Mouse (Mus musculus) embryonic facial prominence, embryonic 13.5 days (tissue): ENCODE measurements around the gene Simc1. TPM values are rescaled to one million over a fixed set of nuclear protein-coding genes. Genes with fewer than 3 reads are reported as not detected.

ENCODE experiments used
- ATAC-seq: fragments of 200-750 bp; cut with Nextera tagmentation; 2 replicates; pipeline ENCODE4 v1.8.0; 2017; ENCODE audit warnings: low read depth; ENCODE audit not compliant: insufficient number of reproducible peaks, insufficient read depth, low FRiP score, low TSS enrichment
- H3K27ac ChIP-seq: fragments of 300-500 bp; sonication (generic); 2 replicates; pipeline ENCODE4 v1.5.1; 2015; ENCODE audit warnings: moderate library complexity, mild to moderate bottlenecking, inconsistent platforms
- H3K27me3 ChIP-seq: fragments of 300-500 bp; sonication (generic); 2 replicates; pipeline ENCODE4 v1.6.1; 2015; ENCODE audit warnings: mild to moderate bottlenecking, inconsistent platforms
- H3K36me3 ChIP-seq: fragments of 300-500 bp; sonication (generic); 2 replicates; pipeline ENCODE4 v1.6.1; 2015; ENCODE audit warnings: mild to moderate bottlenecking, inconsistent platforms
- H3K4me1 ChIP-seq: fragments of 300-500 bp; sonication (generic); 2 replicates; pipeline ENCODE4 v1.6.1; 2015; ENCODE audit warnings: inconsistent platforms
- H3K4me2 ChIP-seq: fragments of 300-500 bp; sonication (generic); 2 replicates; pipeline ENCODE4 v1.6.1; 2015; ENCODE audit warnings: moderate library complexity, mild to moderate bottlenecking, inconsistent platforms
- H3K4me3 ChIP-seq: fragments of 300-500 bp; sonication (generic); 2 replicates; pipeline ENCODE4 v1.5.1; 2015; ENCODE audit warnings: mild to moderate bottlenecking, inconsistent platforms
- H3K9ac ChIP-seq: fragments of 300-500 bp; sonication (generic); 2 replicates; pipeline ENCODE4 v1.6.1; 2015; ENCODE audit warnings: mild to moderate bottlenecking, inconsistent platforms
- H3K9me3 ChIP-seq: fragments of 300-500 bp; sonication (generic); 2 replicates; pipeline ENCODE4 v1.6.1; 2016; ENCODE audit warnings: inconsistent platforms
- WGBS: fragments of 180-500 bp; shearing (Covaris S2); methylation state at CpG from one replicate; pipeline ENCODE4 v1.1.7; 2015; ENCODE audit warnings: mixed read lengths; 5-methylcytosine and 5-hydroxymethylcytosine counted together
- microRNA-seq: library from miRNA; unstranded; fragments of <30 nt; microRNA quantifications from one replicate; pipeline ENCODE4, GENCODE M21; 2016
- polyA plus RNA-seq: library from polyadenylated mRNA; unstranded; fragments of >200 nt; fragmentation: Nextera tagmentation; extraction: Ambion mirVana; gene quantifications from 2 replicates; pipeline ENCODE4 v1.2.1, GENCODE M21; 2015

The Simc1 gene
- polyA plus RNA-seq, 1 experiment from 2014 or later, result 17.2 TPM

DNA sequence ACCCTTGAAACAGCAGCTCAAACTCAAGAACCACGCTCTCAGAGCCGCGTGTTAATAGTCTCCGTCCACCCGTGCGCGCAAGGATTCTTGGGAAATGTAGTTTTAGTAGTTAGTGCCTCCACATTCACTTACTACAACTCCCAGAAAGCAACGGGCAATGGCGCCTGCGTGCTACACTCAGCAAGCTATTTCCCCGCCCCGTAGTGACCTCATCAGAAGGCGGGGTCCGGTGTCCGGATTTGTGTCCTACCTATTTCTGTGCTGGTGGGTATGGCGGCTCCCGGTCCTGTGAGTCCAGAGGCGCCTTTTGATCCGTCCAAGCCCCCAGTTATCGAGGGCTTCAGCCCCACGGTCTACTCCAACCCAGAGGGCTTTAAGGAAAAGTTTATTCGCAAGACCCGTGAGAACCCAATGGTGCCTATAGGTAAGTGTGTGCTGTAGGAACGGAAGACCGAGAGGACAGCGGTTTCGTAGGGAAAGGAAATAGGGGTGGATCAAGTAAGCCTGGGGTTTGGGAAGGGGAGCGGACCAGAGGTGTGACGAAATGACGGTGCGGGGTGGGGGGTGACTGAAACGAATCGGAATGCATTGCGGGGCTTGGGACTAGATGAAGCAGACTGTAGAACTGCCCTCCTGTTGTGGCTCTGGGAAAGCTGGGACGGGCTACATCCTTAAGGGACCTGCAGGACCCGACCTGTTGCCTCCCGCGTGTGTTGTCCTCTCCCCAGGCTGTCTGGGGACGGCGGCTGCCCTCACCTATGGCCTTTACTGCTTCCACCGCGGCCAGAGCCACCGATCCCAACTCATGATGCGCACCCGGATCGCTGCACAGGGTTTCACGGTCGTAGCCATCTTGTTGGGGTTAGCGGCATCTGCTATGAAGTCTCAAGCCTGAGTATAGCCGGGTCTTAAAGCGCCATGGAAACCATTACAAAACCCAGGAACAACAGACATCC is 86.7 kb downstream of the Simc1 start, which contains the start of the genes Nop16 and Higd2a:
Nop16 (minus strand) TSS at position 95 of the 956 bp plus-strand sequence.
Higd2a (plus strand) TSS at position 212 of the 956 bp plus-strand sequence.
- peaks cover 44% of the 10 kb centered on the region for H3K36me3 ChIP-seq
- peak within 1 kb of the TSS; percentile 76 for H3K4me2 ChIP-seq
- ATAC-seq, result peak; percentile 93
- WGBS, result under 1% methylated on average over 51 of the region's 51 CpGs
- H3K9ac ChIP-seq, result peak within 1 kb of the TSS; percentile 93
- no peaks in the 10 kb centered on the region for H3K9me3 ChIP-seq
- no peaks in the 10 kb centered on the region for H3K27me3 ChIP-seq
- peaks cover 24% of the 10 kb centered on the region for H3K4me1 ChIP-seq
- peak within 1 kb of the TSS; percentile 93 for H3K4me3 ChIP-seq
- H3K27ac ChIP-seq, result peak within 1 kb of the TSS; percentile 88

DNA sequence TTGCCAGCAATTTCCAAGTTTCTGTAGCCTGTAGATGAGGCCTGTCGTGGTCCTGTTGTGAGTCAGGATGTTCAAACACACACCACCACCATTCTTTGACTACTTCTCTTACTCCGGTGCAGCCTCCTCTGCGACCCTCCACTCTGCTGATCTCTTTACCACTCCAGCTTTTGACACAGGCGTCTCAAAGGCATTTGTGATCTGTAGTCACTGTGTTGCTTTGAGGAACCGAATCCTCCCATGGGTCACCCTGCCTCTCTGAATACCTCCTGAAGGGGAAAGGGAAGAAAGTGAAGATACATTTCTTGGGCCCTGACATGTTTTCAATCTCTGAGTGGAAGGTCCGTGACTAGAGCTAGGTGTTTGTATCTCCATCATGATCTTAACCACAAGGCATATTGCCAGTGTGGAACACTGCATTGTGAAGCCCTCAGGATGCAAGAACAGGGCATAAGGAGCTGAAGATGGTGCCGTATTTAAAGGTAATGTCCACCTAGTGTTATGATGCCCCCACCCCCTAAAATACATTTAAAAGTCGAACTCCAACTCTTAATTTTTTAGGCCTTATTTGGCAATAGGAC is 88.3 kb downstream of the Simc1 start:
- no peak overlapping the region for H3K9ac ChIP-seq
- H3K9me3 ChIP-seq, result no peaks in the 10 kb centered on the region
- no peak overlapping the region for H3K27ac ChIP-seq
- peak overlapping the region; percentile 76; the same call in 1 of the 2 replicates for H3K4me2 ChIP-seq
- peaks cover 28% of the 10 kb centered on the region for H3K4me1 ChIP-seq
- WGBS, result 89% methylated on average over 8 of the region's 8 CpGs
- H3K27me3 ChIP-seq, result no peaks in the 10 kb centered on the region
- no peak overlapping the region for H3K4me3 ChIP-seq
- no peak for ATAC-seq
- H3K36me3 ChIP-seq, result peaks cover 33% of the 10 kb centered on the region

DNA sequence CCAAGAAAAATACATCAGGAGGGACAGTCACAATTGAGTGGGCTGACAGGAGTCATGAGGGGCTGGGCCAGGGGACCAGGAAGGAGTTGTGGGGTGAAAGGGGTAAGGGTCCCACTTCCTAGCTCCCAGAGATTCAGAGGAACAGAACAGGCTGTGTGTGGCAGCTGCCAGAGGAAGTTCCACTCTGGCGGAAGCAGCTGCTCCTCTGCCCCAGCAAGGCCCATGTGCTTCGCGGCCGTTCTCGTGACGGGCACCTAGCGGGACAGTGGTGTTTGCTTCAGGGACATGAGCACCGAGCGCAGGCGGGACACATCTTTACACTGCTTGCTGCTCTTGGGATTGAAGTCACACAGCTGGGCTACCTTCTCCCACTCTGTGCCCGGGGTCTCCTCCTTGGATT is 90.0 kb downstream of the Simc1 start:
- no peak for ATAC-seq
- Histone ChIP-seq H3K27ac (no peak overlapping the region), H3K36me3 (peaks cover 33% of the 10 kb centered on the region), H3K4me1 (peaks cover 24% of the 10 kb centered on the region), H3K9ac (no peak overlapping the region), H3K27me3 (no peaks in the 10 kb centered on the region), H3K9me3 (no peaks in the 10 kb centered on the region), H3K4me2 (no peak overlapping the region), H3K4me3 (no peak overlapping the region)
- WGBS, result 90% methylated on average over 11 of the region's 11 CpGs

DNA sequence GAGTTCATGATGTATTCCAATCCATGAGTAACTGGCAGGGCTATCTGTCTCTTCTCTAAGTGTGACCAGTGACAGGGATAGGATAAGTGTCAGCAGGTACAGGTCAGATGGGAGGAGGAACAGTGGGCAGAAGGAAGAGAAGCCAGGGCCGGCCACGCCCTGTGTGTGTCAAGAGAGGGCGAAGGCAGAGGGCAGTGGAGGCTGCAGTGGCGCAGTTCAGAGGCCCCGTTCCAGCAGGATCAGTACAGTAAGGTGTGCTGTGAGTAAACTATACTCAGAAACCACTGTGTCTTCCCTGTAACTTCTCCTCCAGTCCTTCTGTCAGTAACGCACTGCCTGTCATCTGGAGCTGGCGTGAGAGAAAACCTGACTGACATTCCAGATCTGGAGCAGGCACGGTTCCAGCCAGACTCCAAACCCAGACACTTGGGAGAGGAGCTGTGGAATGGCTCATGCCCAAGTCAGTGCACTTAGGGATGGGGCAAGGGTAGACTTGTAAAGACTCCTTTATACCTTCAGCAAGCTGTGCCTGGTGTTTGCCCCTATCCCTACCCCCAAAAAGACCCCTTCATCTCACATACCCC is 92.6 kb downstream of the Simc1 start:
- Histone ChIP-seq H3K27ac (no peak overlapping the region), H3K9me3 (no peaks in the 10 kb centered on the region), H3K36me3 (peaks cover 48% of the 10 kb centered on the region), H3K4me1 (peaks cover 14% of the 10 kb centered on the region), H3K4me3 (no peak overlapping the region), H3K9ac (no peak overlapping the region), H3K27me3 (no peaks in the 10 kb centered on the region), H3K4me2 (no peak overlapping the region)
- ATAC-seq, result no peak
- WGBS, result 82% methylated on average over 8 of the region's 8 CpGs

DNA sequence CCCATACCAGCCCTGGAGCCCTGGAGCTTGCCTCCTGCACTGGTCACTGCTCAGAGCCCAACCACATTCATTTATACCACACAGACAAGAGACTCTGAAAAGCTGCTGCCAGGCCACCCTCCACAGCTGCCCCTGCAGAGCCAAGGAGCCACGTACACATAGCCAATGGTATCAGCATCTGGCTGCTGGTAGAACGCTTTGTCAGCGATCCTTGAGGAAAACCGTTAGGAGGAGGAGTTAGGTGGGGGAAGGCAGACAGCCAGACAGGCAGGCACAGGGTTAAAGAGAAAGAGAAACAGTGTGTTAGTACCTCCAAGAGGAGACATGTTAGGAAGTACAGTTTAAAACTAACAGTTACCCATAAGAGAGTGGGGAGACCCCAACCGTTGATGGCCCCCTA is 93.3 kb downstream of the Simc1 start:
- WGBS, result 71% methylated on average over 5 of the region's 5 CpGs
- peaks cover 48% of the 10 kb centered on the region for H3K36me3 ChIP-seq

DNA sequence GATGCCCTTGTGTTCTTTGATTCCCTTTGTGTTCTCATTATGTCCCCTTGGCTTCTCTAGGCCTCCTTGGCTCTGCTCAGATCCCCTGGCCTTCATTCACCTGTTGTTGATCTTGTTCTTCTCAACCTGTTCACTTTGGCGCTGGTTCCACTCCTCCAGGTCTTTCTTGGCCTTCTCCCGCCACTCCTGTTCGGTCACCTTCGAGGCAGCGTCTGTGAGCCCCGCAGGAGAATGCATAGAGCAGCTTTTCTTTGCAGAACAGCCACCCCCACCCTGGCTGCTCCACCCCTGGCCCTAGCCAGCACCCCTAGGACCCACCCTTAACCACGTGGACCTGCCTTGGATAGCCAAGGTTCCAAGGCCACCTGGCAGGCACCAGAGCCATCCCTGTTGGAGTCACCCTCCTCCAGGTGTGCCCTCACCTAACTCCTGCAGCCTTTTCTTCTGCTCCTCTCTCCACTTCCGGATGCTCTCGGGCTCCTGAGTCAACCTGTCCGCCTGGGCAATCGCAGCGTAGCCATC is 95.1 kb downstream of the Simc1 start:
- H3K9ac ChIP-seq, result no peak overlapping the region
- H3K9me3 ChIP-seq, result no peaks in the 10 kb centered on the region
- no peaks in the 10 kb centered on the region for H3K27me3 ChIP-seq
- 89% methylated on average over 12 of the region's 12 CpGs for WGBS
- ATAC-seq, result no peak
- no peak overlapping the region for H3K27ac ChIP-seq
- H3K4me1 ChIP-seq, result peaks cover 4% of the 10 kb centered on the region; the same call in 1 of the 2 replicates
- H3K36me3 ChIP-seq, result peaks cover 39% of the 10 kb centered on the region
- no peak overlapping the region for H3K4me2 ChIP-seq
- H3K4me3 ChIP-seq, result no peak overlapping the region

More for the DNA sequence above, 93.3 kb downstream of the Simc1 start:
- no peak overlapping the region for H3K4me2 ChIP-seq
- H3K4me3 ChIP-seq, result no peak overlapping the region
- ATAC-seq, result no peak
- no peak overlapping the region for H3K27ac ChIP-seq
- peaks cover 7% of the 10 kb centered on the region for H3K4me1 ChIP-seq
- no peaks in the 10 kb centered on the region for H3K9me3 ChIP-seq
- no peak overlapping the region for H3K9ac ChIP-seq
- no peaks in the 10 kb centered on the region for H3K27me3 ChIP-seq

Small RNA genes lying within 50 kb of the gene (microRNA-seq; reads per million reads assigned to microRNA genes)
- not detected for gene Gm24195

Other genes with a start within 250 kb of the Simc1 start
- gene Cplx2, start 132.4 kb upstream of the Simc1 start, polyA plus RNA-seq, result 7.3 and 7.4 TPM in 2 replicates
- 132 and 152 TPM in 2 replicates for gene Thoc3, start 34.9 kb upstream of the Simc1 start, polyA plus RNA-seq
- gene 4833439L19Rik, start 61.7 kb downstream of the Simc1 start, polyA plus RNA-seq, result 150 and 153 TPM in 2 replicates
- 31.0 and 33.8 TPM in 2 replicates for gene Arl10, start 71.2 kb downstream of the Simc1 start, polyA plus RNA-seq
- gene Nop16, start 86.3 kb downstream of the Simc1 start, polyA plus RNA-seq, result 97.5 and 113 TPM in 2 replicates
- gene Higd2a, start 86.4 kb downstream of the Simc1 start, polyA plus RNA-seq, result 168 and 183 TPM in 2 replicates
- gene Cltb, start 107.6 kb downstream of the Simc1 start, polyA plus RNA-seq, result 38.0 and 39.1 TPM in 2 replicates
- 82.8 and 92.9 TPM in 2 replicates for gene Faf2, start 118.0 kb downstream of the Simc1 start, polyA plus RNA-seq
- 58.3 and 62.8 TPM in 2 replicates for gene Rnf44, start 190.1 kb downstream of the Simc1 start, polyA plus RNA-seq
- 1.4 TPM in 1 of 2 replicates, not detected in the other for gene Cdhr2, start 197.7 kb downstream of the Simc1 start, polyA plus RNA-seq
- 0.44 and 0.46 TPM in 2 replicates for gene Gprin1, start 246.1 kb downstream of the Simc1 start, polyA plus RNA-seq